7 mouse cellular contexts compared by ENCODE assay signal in genomic region chr1:86647517-86647916, GRCm38 (mm10).
"Had no signal": no experiment of that assay in that cellular context is flagged by ENCODE, and none has a peak within 500 bp of the region (broad histone marks: within the 10 kb centered on the region; RNA-seq: fewer than 3 reads in every experiment).

No protein-coding gene starts in this region.

- DNase-seq: liver, postnatal 0 days; lung, adult 2 months; lung, postnatal 36 days; right cerebral cortex, postnatal 14 days; thymus, adult 2 months; thymus, postnatal 25 days; thymus, postnatal 4 days had no signal
